Mouse (Mus musculus) testis, adult 2 months (tissue): ENCODE measurements at regions not wholly inside any gene's neighbourhood (a gene's known extent, or its start where the extent isn't known, plus 50 kb on each side); places are given as distances from the start of the nearest gene placed in this dataset.

Source experiments
- CTCF ChIP-seq: fragments of 200-500 bp; IDR thresholded peaks from 2 replicates; pipeline ENCODE4 v1.5.1; 2012; ENCODE audit warnings: low read depth, mild to moderate bottlenecking, inconsistent platforms, low read length, moderate library complexity; ENCODE audit not compliant: control insufficient read depth, insufficient read depth, insufficient replicate concordance
- POLR2A ChIP-seq: fragments of 200-500 bp; IDR thresholded peaks from 2 replicates; pipeline ENCODE4 v1.6.1; 2012; ENCODE audit warnings: low read depth, mild to moderate bottlenecking, inconsistent platforms, low read length, moderate library complexity; ENCODE audit not compliant: control insufficient read depth

GRCm38 (mm10) chr15:11720645-11721044, 186.4 kb downstream of the Npr3 start:
- TF ChIP-seq CTCF, result no peak
- no peak for TF ChIP-seq POLR2A
